Mouse (Mus musculus) spleen, postnatal 10 days (tissue): ENCODE results near the gene Pvalb.

ENCODE experiments used
- DNase-seq, 2 experiments: peaks; one replicate each; pipeline ENCODE4 v3.0.0; 2021 to 2022; ENCODE audit warnings: low spot score in 2 of 2

The Pvalb gene

GRCm38 (mm10) chr15:78206312-78206711, at the start of gene Pvalb:
Gene Pvalb, minus strand, starts transcription at chr15:78206400.
- DNase-seq, result no peak

DNA sequence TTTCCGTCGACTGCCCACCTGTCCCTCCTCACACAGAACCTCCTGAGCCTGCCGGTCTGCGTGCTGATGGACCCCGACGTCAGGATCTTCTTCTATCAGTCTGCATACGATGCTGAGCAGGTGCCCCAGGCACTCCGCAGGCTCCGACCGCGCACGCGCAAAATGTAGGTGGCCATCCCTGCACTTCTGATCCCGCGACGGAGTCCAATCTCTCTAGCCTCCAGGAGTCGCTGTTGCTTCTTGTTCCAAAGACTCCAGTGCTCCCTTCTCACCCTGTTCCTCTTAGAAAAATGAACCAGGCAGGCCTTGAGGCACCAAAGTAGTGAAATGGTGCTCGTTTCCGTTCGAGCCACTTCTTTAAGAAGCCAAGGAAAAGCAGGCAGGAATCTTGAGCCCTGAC, 48.6 kb upstream of the Pvalb start:
- peak in 1 of 2 experiments; percentile 36 for DNase-seq

GRCm38 (mm10) chr15:78248410-78248809, 42.2 kb upstream of the Pvalb start:
- DNase-seq, result peak in 1 of 2 experiments; percentile 59

GRCm38 (mm10) chr15:78247659-78248058, 41.5 kb upstream of the Pvalb start:
- peak; percentile 23 to 43 for DNase-seq

DNA sequence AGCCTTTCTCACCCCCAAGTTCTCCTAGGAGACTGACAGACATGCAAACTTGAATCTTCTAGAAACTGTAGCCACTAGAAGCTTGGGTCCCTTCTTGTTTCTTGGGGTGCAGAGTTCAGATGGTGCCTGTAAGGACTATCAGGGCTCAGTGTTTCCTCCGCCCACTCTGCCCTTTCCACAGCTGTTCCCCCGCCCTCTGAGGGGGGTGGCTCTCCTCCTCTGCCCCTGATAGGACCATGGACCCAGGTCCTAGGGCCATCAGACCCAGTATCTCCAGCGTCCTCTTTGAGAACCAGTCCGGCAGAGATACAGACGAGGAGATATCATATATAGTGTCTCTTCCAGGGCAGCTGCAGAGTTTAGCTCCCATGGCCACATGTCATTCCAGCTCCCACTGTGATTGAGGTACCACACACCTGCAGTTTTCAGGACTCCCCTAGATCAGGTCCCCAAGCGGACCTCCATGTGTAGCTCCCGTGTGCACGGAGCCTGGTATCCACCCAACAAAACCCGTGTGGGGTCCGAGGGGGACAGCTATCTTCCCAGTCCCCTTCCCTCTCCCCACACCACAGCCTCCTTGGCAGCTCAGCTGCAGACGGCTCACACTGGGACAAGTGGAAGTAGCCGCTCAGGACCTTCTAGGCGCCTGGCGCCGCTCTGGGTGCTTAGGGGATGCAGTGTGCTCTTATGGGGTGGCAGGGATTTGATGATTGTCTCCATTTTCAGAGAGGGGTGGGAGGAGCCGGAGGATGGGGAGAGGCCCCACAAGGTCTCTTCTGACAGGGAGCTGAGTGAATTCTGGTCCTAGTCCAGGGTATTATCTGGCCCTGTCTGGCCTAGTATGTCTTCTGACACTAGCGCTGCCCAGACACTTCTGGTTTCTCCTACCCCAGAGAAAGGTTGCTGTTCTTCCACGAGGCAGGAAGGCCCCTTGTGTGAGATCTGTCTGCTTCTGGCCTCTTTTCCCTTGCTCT, 40.2 kb upstream of the Pvalb start:
- peak in 1 of 2 experiments; percentile 45 for DNase-seq

DNA sequence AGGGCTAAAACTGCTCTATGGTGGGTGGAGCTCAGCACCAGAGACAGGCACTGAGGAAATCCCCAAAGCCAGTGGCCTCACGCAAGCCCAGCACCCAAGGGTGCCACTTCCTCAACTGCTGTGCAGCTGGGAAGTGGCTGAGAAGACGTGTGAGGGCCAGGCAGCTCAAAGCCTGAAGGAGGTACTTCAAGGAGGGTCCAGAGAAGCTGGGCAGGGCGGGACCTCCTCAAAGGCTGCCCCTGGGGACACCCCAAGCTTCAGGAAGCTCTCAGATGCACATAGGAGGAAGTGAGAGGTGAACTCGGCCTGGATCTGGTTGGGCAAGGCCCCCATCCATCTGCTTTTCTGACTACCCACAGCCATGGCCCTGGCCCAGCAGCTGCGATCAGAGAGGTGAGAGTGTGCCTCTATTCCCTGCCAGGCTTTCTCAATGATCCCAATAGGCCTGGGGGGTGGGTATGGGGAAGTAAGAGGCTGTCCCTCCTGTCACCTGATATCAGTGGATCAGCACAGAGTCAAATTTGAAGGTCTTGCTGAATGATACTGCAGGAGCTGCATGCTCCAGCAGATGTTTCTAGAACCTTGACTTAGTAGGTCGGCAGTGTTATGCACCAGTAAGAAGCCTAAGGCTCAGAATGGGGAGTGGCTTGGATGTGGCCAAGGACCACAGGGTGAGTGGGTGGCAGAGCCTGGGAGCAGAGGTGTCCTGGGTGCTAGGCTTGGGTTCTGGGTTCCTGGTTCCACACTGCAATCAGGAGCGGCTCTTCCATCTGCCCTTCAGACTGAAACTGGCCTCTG, 38.7 kb upstream of the Pvalb start, which contains the start of gene Ncf4:
Gene Ncf4, plus strand, starts transcription at position 107 of the 798 bp plus-strand sequence.
- DNase-seq, result peak; percentile 48 to 83

- no peak for DNase-seq
Observed at GRCm38 (mm10) chr15:78243774-78244173, 37.6 kb upstream of the Pvalb start.

DNA sequence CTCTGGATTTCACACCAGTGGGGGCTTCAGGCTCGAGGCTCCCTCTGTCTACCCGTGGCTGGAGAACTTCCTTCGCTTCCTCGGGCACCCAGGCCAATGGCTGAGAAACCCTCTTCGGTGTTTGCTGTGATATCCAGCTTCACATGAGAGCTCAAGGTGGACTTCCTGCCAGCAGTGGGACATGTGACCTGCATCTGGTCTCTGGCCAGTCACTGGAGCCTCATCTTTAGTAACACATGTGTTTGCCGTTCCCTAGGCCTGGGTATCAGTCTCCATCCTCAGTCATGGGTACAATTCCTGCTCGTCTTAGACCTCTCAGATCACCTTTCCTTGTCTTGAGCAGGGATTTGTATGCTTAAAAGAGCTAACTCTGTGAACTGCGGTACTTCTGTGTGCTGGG, 36.9 kb upstream of the Pvalb start:
- DNase-seq, result no peak

- no peak for DNase-seq
Observed at GRCm38 (mm10) chr15:78241335-78241734, 35.1 kb upstream of the Pvalb start.

GRCm38 (mm10) chr15:78239956-78240617, 33.9 kb upstream of the Pvalb start:
- DNase-seq, result no peak

GRCm38 (mm10) chr15:78239453-78239852, 33.3 kb upstream of the Pvalb start:
- DNase-seq, result peak; percentile 43 to 81

- DNase-seq, result peak in 1 of 2 experiments; percentile 52
Observed at GRCm38 (mm10) chr15:78234823-78235509, 28.8 kb upstream of the Pvalb start.

DNA sequence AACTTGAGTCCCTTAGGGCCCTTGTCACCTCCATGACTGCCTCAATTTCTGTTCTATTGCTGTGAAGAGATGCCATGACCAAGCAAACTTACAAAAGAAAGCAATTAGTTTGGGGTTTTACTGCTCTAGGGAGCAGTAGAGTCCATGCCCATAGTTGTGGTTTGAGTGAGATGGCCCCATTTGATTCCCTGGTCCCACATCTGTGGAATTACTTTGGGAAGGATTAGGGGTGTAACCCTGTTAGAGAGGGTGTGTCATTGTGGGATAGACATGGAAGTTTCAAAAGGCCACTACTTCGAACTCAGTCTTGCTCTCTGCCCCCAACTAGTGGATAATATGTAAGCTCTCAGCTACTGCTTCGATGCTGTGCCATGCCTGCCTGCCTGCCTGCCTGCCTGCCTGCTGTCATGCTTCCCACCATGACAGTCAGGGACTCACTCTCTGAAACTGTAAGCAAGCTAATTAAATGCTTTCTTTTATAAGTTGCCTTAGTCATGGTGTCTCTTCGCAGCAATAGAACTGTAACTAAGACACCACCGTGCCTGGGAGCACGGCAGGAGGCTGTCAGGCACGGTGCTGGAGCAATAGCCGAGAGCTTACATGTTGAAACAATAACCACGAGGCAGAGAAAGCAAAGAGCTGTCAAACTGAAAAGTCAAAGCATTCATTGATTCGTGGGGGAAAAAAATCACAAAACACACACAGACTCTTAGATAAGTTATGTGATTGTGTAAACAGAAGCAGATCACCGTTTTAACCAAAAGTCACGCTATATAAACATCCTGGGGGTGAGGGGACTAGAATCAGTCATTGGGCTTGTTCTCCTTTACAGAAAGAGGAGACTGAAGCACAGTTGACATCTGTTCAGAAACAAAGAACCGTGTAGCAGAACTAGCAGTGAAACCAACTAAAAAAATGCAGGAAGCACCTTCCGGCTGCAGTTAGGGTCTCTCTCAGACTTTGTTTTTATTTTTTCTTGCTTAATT, 25.4 kb upstream of the Pvalb start:
- DNase-seq, result peak in 1 of 2 experiments; percentile 8

GRCm38 (mm10) chr15:78227816-78228215, 21.6 kb upstream of the Pvalb start:
- DNase-seq, result no peak

- no peak for DNase-seq
Observed at GRCm38 (mm10) chr15:78215269-78215668, 9.1 kb upstream of the Pvalb start.

DNA sequence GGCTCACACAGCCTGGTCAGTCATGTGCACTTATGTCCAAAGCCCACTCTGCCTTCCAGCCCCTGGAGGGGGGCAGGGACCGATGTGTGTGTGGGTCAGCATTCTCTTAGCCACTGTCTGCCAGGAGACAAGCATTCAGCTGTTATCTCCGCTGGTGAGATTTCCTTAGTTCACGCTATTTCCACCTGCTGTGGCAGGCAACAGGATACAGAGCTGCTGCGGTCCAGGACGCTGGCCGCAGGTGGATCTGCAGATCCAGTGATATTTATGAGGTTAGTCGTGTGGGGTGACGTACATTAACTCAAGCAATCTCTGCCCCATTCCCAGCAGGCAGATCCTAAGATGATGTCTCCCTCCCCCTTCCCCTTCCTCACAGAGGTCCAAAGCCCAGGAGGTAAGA, 5.2 kb upstream of the Pvalb start:
- DNase-seq, result no peak

DNA sequence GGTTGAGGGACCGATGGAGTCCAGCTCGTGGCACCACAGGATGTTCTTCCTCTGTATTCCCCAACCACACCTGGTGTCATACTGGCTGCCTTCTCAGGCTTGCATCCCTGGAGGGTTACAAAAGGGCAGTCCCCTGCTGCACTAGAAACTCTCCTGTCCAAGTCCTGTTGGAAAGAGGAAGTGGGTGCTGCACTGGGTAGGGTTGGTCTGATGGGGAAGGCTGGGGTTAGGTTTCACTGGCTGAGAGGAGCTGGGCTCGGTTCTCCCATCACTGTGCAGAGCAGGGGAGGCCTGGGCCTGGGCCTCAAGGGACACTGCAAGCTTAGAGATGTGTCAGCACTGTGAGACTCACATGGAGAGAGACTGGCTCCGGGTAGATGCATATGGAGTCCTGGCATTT, 4.0 kb upstream of the Pvalb start:
- no peak for DNase-seq

GRCm38 (mm10) chr15:78205192-78205591, 1.0 kb downstream of the Pvalb start:
- DNase-seq, result no peak

DNA sequence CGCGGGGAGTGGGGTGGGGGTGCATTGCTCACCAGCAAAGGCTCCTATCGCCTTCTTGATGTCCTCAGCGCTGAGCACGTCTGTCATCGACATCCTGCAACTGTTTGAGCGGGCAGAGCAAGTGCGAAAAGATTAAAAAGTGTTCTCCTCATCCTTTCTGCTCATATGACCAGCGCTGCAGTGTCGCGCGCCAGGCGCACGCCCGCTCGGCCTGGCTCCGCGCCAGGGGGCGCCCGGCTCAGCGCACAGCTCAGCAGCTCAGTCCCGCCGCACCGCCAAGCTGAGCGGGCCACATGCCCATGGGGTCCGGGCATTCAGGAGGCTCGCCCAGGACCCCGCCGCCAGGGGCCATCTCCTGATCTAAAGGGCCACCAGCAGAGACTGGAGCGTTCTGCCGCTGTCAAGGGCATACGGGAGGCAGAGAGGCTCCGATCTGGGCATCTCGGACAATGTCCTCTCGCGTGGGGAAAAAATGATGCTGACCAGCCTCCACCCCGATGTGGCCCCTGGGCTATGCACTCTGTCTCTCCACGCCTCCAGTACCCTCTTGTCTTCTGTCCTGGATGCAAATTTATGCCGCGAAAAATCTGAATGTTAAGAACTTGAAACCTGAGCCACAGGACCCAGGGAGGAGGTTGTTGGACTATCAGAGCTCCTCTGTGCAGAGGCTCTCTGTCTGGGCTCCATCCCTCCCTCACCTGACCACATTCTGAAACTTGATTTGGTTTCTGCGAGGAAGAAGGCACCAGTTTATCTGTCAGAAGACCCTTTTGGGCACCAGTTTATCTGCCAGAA, 1.9 kb downstream of the Pvalb start:
- peak; percentile 19 to 55 for DNase-seq
